Mouse (Mus musculus): Measurements from ENCODE around the gene Nos3. TPM values are rescaled to one million over a fixed set of nuclear protein-coding genes. Genes with fewer than 3 reads are reported as not detected.

Nos3 gene
- total and polyA plus RNA-seq, 2 experiments, result 1.1 to 2.9 TPM

DNA sequence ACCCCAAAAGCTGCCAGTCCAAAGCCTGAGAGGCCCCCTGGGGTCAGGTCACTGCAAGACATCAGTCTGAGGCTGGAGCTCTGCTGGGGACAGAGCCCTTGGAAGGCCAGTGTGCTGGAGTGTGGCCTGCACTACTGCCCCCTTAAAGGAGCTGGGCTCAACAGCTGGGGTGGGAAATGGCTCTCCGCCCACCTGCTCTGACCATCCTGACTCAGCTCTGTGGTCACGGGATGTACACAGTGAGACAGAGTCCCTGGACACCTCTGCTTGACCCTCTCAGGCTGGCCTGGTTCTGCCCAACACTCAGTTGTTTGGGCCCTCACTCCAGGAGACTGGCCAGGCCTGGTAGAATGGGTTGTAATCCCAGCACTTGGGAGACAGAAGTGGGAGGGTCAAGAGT lies 44.9 kb downstream of the Nos3 start:
- no peaks in the 10 kb centered on the region for H3K27me3 ChIP-seq (ENCODE audit: control insufficient read depth, insufficient read depth, low read length)
- no peaks in the 10 kb centered on the region for H3K4me1 ChIP-seq (ENCODE audit: control insufficient read depth, insufficient read depth, low read length)
- no peak overlapping the region for H3K4me3 ChIP-seq (ENCODE audit: insufficient read depth, low read depth, low read length)
- no peak overlapping the region for H3K9ac ChIP-seq (ENCODE audit: low read depth, low read length)
- H3K36me3 ChIP-seq (ENCODE audit: control insufficient read depth, insufficient read depth, low read length), result peaks cover 3% of the 10 kb centered on the region; the same call in 1 of the 2 replicates
- 97% methylated on average over 2 of the region's 2 CpGs for WGBS
- H3K27ac ChIP-seq (replicated peaks; ENCODE audit: insufficient read depth, low read depth, low read length), result no peak overlapping the region
- DNase-seq (ENCODE audit: extremely low read depth, low read depth, low spot score), result no peak
- H3K79me2 ChIP-seq (ENCODE audit: control insufficient read depth, insufficient read depth, low read length), result no peaks in the 10 kb centered on the region
- TF ChIP-seq CTCF (IDR thresholded peaks at IDR 0.05; ENCODE audit: low read depth, low read length), result no peak
- TF ChIP-seq POLR2A (IDR thresholded peaks at IDR 0.05; ENCODE audit: extremely low read depth, insufficient read depth, low read length), result no peak

- H3K36me3 ChIP-seq (ENCODE audit: control insufficient read depth, insufficient read depth, low read length), result peaks cover 3% of the 10 kb centered on the region; the same call in 1 of the 2 replicates
- no peaks in the 10 kb centered on the region for H3K27me3 ChIP-seq (ENCODE audit: control insufficient read depth, insufficient read depth, low read length)
- no peak for DNase-seq (ENCODE audit: extremely low read depth, low read depth, low spot score)
- H3K79me2 ChIP-seq (ENCODE audit: control insufficient read depth, insufficient read depth, low read length), result no peaks in the 10 kb centered on the region
- TF ChIP-seq CTCF (IDR thresholded peaks at IDR 0.05; ENCODE audit: low read depth, low read length), result no peak
- TF ChIP-seq POLR2A (IDR thresholded peaks at IDR 0.05; ENCODE audit: extremely low read depth, insufficient read depth, low read length), result no peak
- no peak overlapping the region for H3K9ac ChIP-seq (ENCODE audit: low read depth, low read length)
- no peaks in the 10 kb centered on the region for H3K4me1 ChIP-seq (ENCODE audit: control insufficient read depth, insufficient read depth, low read length)
- H3K4me3 ChIP-seq (ENCODE audit: insufficient read depth, low read depth, low read length), result no peak overlapping the region
- no peak overlapping the region for H3K27ac ChIP-seq (replicated peaks; ENCODE audit: insufficient read depth, low read depth, low read length)
- 83% methylated on average over 2 of the region's 2 CpGs for WGBS
Observed at GRCm38 (mm10) chr5:24412063-24412462, 47.5 kb downstream of the Nos3 start.

- no peak for DNase-seq (ENCODE audit: extremely low read depth, low read depth, low spot score)
- Histone ChIP-seq H3K4me1 (ENCODE audit: control insufficient read depth, insufficient read depth, low read length) (no peaks in the 10 kb centered on the region), H3K27ac (replicated peaks; ENCODE audit: insufficient read depth, low read depth, low read length) (no peak within 1 kb of the TSS), H3K27me3 (ENCODE audit: control insufficient read depth, insufficient read depth, low read length) (no peaks in the 10 kb centered on the region), H3K9ac (ENCODE audit: low read depth, low read length) (no peak within 1 kb of the TSS), H3K79me2 (ENCODE audit: control insufficient read depth, insufficient read depth, low read length) (no peaks in the 10 kb centered on the region), H3K36me3 (ENCODE audit: control insufficient read depth, insufficient read depth, low read length) (no peaks in the 10 kb centered on the region), H3K4me3 (ENCODE audit: insufficient read depth, low read depth, low read length) (no peak within 1 kb of the TSS)
- TF ChIP-seq POLR2A (IDR thresholded peaks at IDR 0.05; ENCODE audit: extremely low read depth, insufficient read depth, low read length), result no peak
- TF ChIP-seq CTCF (IDR thresholded peaks at IDR 0.05; ENCODE audit: low read depth, low read length), result no peak
- 56% methylated on average over 11 of the region's 11 CpGs for WGBS
Observed at GRCm38 (mm10) chr5:24413042-24413693, 48.6 kb downstream of the Nos3 start, which contains the start of gene Asic3. Gene Asic3 (plus strand): TSS chr5:24413392.

GRCm38 (mm10) chr5:24413938-24414337 lies 49.3 kb downstream of the Nos3 start:
- no peak overlapping the region for H3K4me3 ChIP-seq (ENCODE audit: insufficient read depth, low read depth, low read length)
- H3K9ac ChIP-seq (ENCODE audit: low read depth, low read length), result no peak overlapping the region
- no peak for TF ChIP-seq POLR2A (IDR thresholded peaks at IDR 0.05; ENCODE audit: extremely low read depth, insufficient read depth, low read length)
- no peak for TF ChIP-seq CTCF (IDR thresholded peaks at IDR 0.05; ENCODE audit: low read depth, low read length)
- 80% methylated on average over 13 of the region's 13 CpGs for WGBS
- H3K4me1 ChIP-seq (ENCODE audit: control insufficient read depth, insufficient read depth, low read length), result no peaks in the 10 kb centered on the region
- H3K36me3 ChIP-seq (ENCODE audit: control insufficient read depth, insufficient read depth, low read length), result no peaks in the 10 kb centered on the region
- H3K79me2 ChIP-seq (ENCODE audit: control insufficient read depth, insufficient read depth, low read length), result no peaks in the 10 kb centered on the region
- no peaks in the 10 kb centered on the region for H3K27me3 ChIP-seq (ENCODE audit: control insufficient read depth, insufficient read depth, low read length)
- no peak overlapping the region for H3K27ac ChIP-seq (replicated peaks; ENCODE audit: insufficient read depth, low read depth, low read length)
- no peak for DNase-seq (ENCODE audit: extremely low read depth, low read depth, low spot score)

DNA sequence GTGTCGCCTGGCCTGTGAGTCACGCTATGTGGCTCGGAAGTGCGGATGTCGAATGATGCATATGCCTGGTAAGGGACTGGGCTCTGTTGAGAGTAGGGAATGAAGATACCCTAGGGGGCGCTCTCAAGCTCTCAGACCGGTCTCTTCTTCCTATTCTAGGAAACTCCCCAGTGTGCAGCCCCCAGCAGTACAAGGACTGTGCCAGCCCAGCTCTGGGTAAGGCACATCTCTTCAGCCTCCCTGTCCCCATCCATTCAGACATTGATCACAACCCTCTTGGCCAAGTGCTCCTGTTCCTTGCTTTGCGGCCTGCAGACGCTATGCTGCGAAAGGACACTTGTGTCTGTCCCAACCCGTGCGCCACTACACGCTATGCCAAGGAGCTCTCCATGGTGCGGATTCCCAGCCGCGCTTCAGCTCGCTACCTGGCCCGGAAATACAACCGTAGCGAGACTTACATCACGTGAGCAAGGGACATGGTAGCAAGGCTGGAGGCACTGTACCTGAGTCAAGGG lies 51.7 kb downstream of the Nos3 start:
- Histone ChIP-seq H3K4me1 (ENCODE audit: control insufficient read depth, insufficient read depth, low read length) (no peaks in the 10 kb centered on the region), H3K36me3 (ENCODE audit: control insufficient read depth, insufficient read depth, low read length) (no peaks in the 10 kb centered on the region), H3K79me2 (ENCODE audit: control insufficient read depth, insufficient read depth, low read length) (no peaks in the 10 kb centered on the region), H3K27ac (replicated peaks; ENCODE audit: insufficient read depth, low read depth, low read length) (no peak overlapping the region), H3K4me3 (ENCODE audit: insufficient read depth, low read depth, low read length) (no peak overlapping the region), H3K9ac (ENCODE audit: low read depth, low read length) (no peak overlapping the region), H3K27me3 (ENCODE audit: control insufficient read depth, insufficient read depth, low read length) (no peaks in the 10 kb centered on the region)
- WGBS, result 8% methylated on average over 21 of the region's 21 CpGs
- peak; percentile 50 for DNase-seq (ENCODE audit: extremely low read depth, low read depth, low spot score)
- no peak for TF ChIP-seq POLR2A (IDR thresholded peaks at IDR 0.05; ENCODE audit: extremely low read depth, insufficient read depth, low read length)
- TF ChIP-seq CTCF (IDR thresholded peaks at IDR 0.05; ENCODE audit: low read depth, low read length), result peak; percentile 62

DNA sequence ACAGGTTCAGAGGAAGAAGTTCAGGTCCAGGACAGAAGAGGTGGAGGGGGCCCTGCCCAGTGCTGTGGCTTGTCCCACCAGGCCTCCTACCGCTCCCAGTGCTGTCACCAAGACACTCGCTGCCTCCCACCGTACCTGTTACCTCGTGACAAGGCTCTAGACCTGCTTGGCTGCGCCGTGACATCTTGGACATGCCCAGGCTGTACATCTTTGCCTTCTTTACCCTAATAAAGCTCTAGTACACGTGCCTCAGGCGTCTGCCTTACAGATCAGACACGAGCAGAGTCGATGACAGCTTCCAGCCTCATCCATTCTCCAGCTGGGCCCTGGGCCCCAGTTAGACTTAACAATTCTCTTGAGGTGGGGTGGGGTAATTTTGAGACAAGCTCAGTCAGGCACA lies 53.0 kb downstream of the Nos3 start:
- H3K27ac ChIP-seq (replicated peaks; ENCODE audit: insufficient read depth, low read depth, low read length), result no peak overlapping the region
- no peak overlapping the region for H3K9ac ChIP-seq (ENCODE audit: low read depth, low read length)
- H3K4me1 ChIP-seq (ENCODE audit: control insufficient read depth, insufficient read depth, low read length), result no peaks in the 10 kb centered on the region
- H3K4me3 ChIP-seq (ENCODE audit: insufficient read depth, low read depth, low read length), result no peak overlapping the region
- H3K79me2 ChIP-seq (ENCODE audit: control insufficient read depth, insufficient read depth, low read length), result 0 out of 2 replicates have a peak, but pooled peaks cover under 1% of the 10 kb centered on the region
- WGBS, result 93% methylated on average over 10 of the region's 10 CpGs
- no peak for TF ChIP-seq POLR2A (IDR thresholded peaks at IDR 0.05; ENCODE audit: extremely low read depth, insufficient read depth, low read length)
- no peak for TF ChIP-seq CTCF (IDR thresholded peaks at IDR 0.05; ENCODE audit: low read depth, low read length)
- no peak for DNase-seq (ENCODE audit: extremely low read depth, low read depth, low spot score)
- H3K27me3 ChIP-seq (ENCODE audit: control insufficient read depth, insufficient read depth, low read length), result no peaks in the 10 kb centered on the region
- no peaks in the 10 kb centered on the region for H3K36me3 ChIP-seq (ENCODE audit: control insufficient read depth, insufficient read depth, low read length)
